In genomic region chr5:31294964-31295605, GRCm38 (mm10) we compare ENCODE assay signal across 7 mouse cellular contexts. TPM values are rescaled to one million over a fixed set of nuclear protein-coding genes. Genes with fewer than 3 reads are reported as not detected.
DNase-seq lines count a peak whose midpoint lies in the region; ATAC-seq and TF ChIP-seq lines count a peak whose summit lies in the region.

No protein-coding gene starts in this region.

- no peaks in the 10 kb centered on the region for H3K9me3 ChIP-seq in lung, embryonic 15.5 days
- no peaks in the 10 kb centered on the region for H3K9me3 ChIP-seq in forebrain, postnatal 0 days (ENCODE audit: low read length)
- H3K9me3 ChIP-seq in liver, embryonic 16.5 days (replicated peaks; ENCODE audit: control insufficient read depth, low read length), result no peaks in the 10 kb centered on the region

- ATAC-seq in lung, embryonic 15.5 days (ENCODE audit: borderline replicate concordance, extremely low read depth, low FRiP score, low TSS enrichment), result peak; percentile 34
- ATAC-seq in forebrain, postnatal 0 days, result peak; percentile 30
- no peak for ATAC-seq in liver, embryonic 16.5 days (ENCODE audit: low read depth)
- ATAC-seq in monocyte, adult 5-6 weeks (replicated peaks; ENCODE audit: insufficient number of reproducible peaks, low FRiP score, low TSS enrichment, poor library complexity, severe bottlenecking), result no peak

- H3K27me3 ChIP-seq in lung, embryonic 15.5 days, result no peaks in the 10 kb centered on the region
- H3K27me3 ChIP-seq in forebrain, postnatal 0 days (ENCODE audit: insufficient read depth, low read length), result no peaks in the 10 kb centered on the region
- peaks cover 28% of the 10 kb centered on the region for H3K27me3 ChIP-seq in liver, embryonic 16.5 days (ENCODE audit: control insufficient read depth, insufficient read depth, low read depth, low read length)

- no peaks in the 10 kb centered on the region for H3K36me3 ChIP-seq in lung, embryonic 15.5 days
- H3K36me3 ChIP-seq in forebrain, postnatal 0 days (ENCODE audit: insufficient read depth), result peaks cover 13% of the 10 kb centered on the region
- H3K36me3 ChIP-seq in liver, embryonic 16.5 days (ENCODE audit: control insufficient read depth, insufficient read depth), result no peaks in the 10 kb centered on the region

- H3K9ac ChIP-seq in lung, embryonic 15.5 days, result peak overlapping the region; percentile 78
- H3K9ac ChIP-seq in forebrain, postnatal 0 days, result peak overlapping the region; percentile 93
- H3K9ac ChIP-seq in liver, embryonic 16.5 days (ENCODE audit: low read depth, low read length), result peak overlapping the region; percentile 43

- no peak for TF ChIP-seq CTCF in forebrain, postnatal 0 days (IDR thresholded peaks at IDR 0.05; ENCODE audit: low read depth)

- H3K4me3 ChIP-seq in lung, embryonic 15.5 days, result peak overlapping the region; percentile 80
- peak overlapping the region; percentile 88 for H3K4me3 ChIP-seq in forebrain, postnatal 0 days (ENCODE audit: low read depth, low read length)
- H3K4me3 ChIP-seq in liver, embryonic 16.5 days (ENCODE audit: low read depth, low read length), result peak overlapping the region; percentile 59

- H3K4me1 ChIP-seq in lung, embryonic 15.5 days, result peaks cover 24% of the 10 kb centered on the region
- 0 out of 2 replicates have a peak, but pooled peaks cover 12% of the 10 kb centered on the region for H3K4me1 ChIP-seq in forebrain, postnatal 0 days (ENCODE audit: insufficient read depth)
- H3K4me1 ChIP-seq in liver, embryonic 16.5 days (ENCODE audit: control insufficient read depth, low read depth, low read length), result peaks cover 14% of the 10 kb centered on the region

- H3K4me2 ChIP-seq in lung, embryonic 15.5 days, result peak overlapping the region; percentile 86
- peak overlapping the region; percentile 94 for H3K4me2 ChIP-seq in forebrain, postnatal 0 days (ENCODE audit: low read depth)
- peak overlapping the region; percentile 69 for H3K4me2 ChIP-seq in liver, embryonic 16.5 days (ENCODE audit: low read depth, low read length)

- DNase-seq in lung, postnatal 36 days, result no peak
- peak; percentile 44 for DNase-seq in cerebellum, adult 9-10 months
- no peak for DNase-seq in forebrain, postnatal 0 days
- no peak for DNase-seq in frontal cortex, postnatal 36 days (ENCODE audit: low spot score in 2 of 2)

- H3K27ac ChIP-seq in lung, embryonic 15.5 days, result peak overlapping the region; percentile 25
- H3K27ac ChIP-seq in forebrain, postnatal 0 days (ENCODE audit: low read depth, low read length), result peak overlapping the region; percentile 82
- H3K27ac ChIP-seq in liver, embryonic 16.5 days (ENCODE audit: low read length), result no peak overlapping the region

- WGBS in lung, embryonic 15.5 days, result 3% methylated on average over 29 of the region's 29 CpGs
- WGBS in forebrain, postnatal 0 days, result 4% methylated on average over 28 of the region's 29 CpGs
- WGBS in liver, embryonic 16.5 days (ENCODE audit: insufficient replicate concordance), result 14% methylated on average over 29 of the region's 29 CpGs

RNA-seq across cellular contexts. Expression of gene Fndc4, which starts 0.8 kb away (rescaled TPM):
- 51.5 and 54.8 TPM in 2 replicates for polyA plus RNA-seq in lung, embryonic 15.5 days (2015; fragmentation: Nextera tagmentation; extraction: Ambion mirVana)
- total RNA-seq in forebrain, postnatal 0 days (2014; rRNA removed), result 156 and 201 TPM in 2 replicates
- polyA plus RNA-seq in forebrain, postnatal 0 days (2015; fragmentation: Nextera tagmentation; extraction: Ambion mirVana), result 108 and 111 TPM in 2 replicates
- polyA plus RNA-seq in liver, embryonic 16.5 days (2015; fragmentation: Nextera tagmentation; extraction: Ambion mirVana), result 4.0 and 5.2 TPM in 2 replicates
- 2.0 to 10.6 TPM (median 2.2 TPM) in 3 replicates for total RNA-seq in monocyte, adult 5-6 weeks (2017)

RNA-seq across cellular contexts. Expression of gene Gckr, which starts 2.2 kb away (rescaled TPM):
- 0.07 and 0.16 TPM in 2 replicates for polyA plus RNA-seq in lung, embryonic 15.5 days (2015; fragmentation: Nextera tagmentation; extraction: Ambion mirVana)
- 0.05 and 1.5 TPM in 2 replicates for total RNA-seq in forebrain, postnatal 0 days (2014; rRNA removed)
- polyA plus RNA-seq in forebrain, postnatal 0 days (2015; fragmentation: Nextera tagmentation; extraction: Ambion mirVana), result 0.23 and 0.54 TPM in 2 replicates
- polyA plus RNA-seq in liver, embryonic 16.5 days (2015; fragmentation: Nextera tagmentation; extraction: Ambion mirVana), result 31.1 and 39.4 TPM in 2 replicates
- not detected in 3 replicates for total RNA-seq in monocyte, adult 5-6 weeks (2017)

RNA-seq across cellular contexts. Expression of gene Ift172, which starts 4.2 kb away (rescaled TPM):
- polyA plus RNA-seq in lung, embryonic 15.5 days (2015; fragmentation: Nextera tagmentation; extraction: Ambion mirVana), result 33.8 and 37.2 TPM in 2 replicates
- 31.1 and 42.6 TPM in 2 replicates for total RNA-seq in forebrain, postnatal 0 days (2014; rRNA removed)
- 9.9 and 12.8 TPM in 2 replicates for polyA plus RNA-seq in forebrain, postnatal 0 days (2015; fragmentation: Nextera tagmentation; extraction: Ambion mirVana)
- 4.5 and 5.1 TPM in 2 replicates for polyA plus RNA-seq in liver, embryonic 16.5 days (2015; fragmentation: Nextera tagmentation; extraction: Ambion mirVana)
- total RNA-seq in monocyte, adult 5-6 weeks (2017), result 18.6 to 39.4 TPM (median 21.2 TPM) in 3 replicates

RNA-seq across cellular contexts. Expression of gene Krtcap3, which starts 43.6 kb away (rescaled TPM):
- polyA plus RNA-seq in lung, embryonic 15.5 days (2015; fragmentation: Nextera tagmentation; extraction: Ambion mirVana), result 36.4 and 37.9 TPM in 2 replicates
- 2.6 and 8.6 TPM in 2 replicates for total RNA-seq in forebrain, postnatal 0 days (2014; rRNA removed)
- 2.2 and 2.5 TPM in 2 replicates for polyA plus RNA-seq in forebrain, postnatal 0 days (2015; fragmentation: Nextera tagmentation; extraction: Ambion mirVana)
- 4.8 and 4.9 TPM in 2 replicates for polyA plus RNA-seq in liver, embryonic 16.5 days (2015; fragmentation: Nextera tagmentation; extraction: Ambion mirVana)
- 2.5 to 14.9 TPM (median 12.9 TPM) in 3 replicates for total RNA-seq in monocyte, adult 5-6 weeks (2017)

RNA-seq across cellular contexts. Expression of gene Gm9970, which starts 54.1 kb away (rescaled TPM):
- polyA plus RNA-seq in lung, embryonic 15.5 days (2015; fragmentation: Nextera tagmentation; extraction: Ambion mirVana), result 0.40 and 0.64 TPM in 2 replicates
- total RNA-seq in forebrain, postnatal 0 days (2014; rRNA removed), result 0.62 and 0.92 TPM in 2 replicates
- 0.29 and 0.51 TPM in 2 replicates for polyA plus RNA-seq in forebrain, postnatal 0 days (2015; fragmentation: Nextera tagmentation; extraction: Ambion mirVana)
- not detected in 2 replicates for polyA plus RNA-seq in liver, embryonic 16.5 days (2015; fragmentation: Nextera tagmentation; extraction: Ambion mirVana)
- total RNA-seq in monocyte, adult 5-6 weeks (2017), result not detected in 3 replicates

Comparison
In these comparisons a context has a peak if more than half of its experiments do, and no peak if none do; other contexts are left out.
1. ATAC-seq: peak in lung, embryonic 15.5 days (single experiment) and forebrain, postnatal 0 days (single experiment); none in liver, embryonic 16.5 days (single experiment) and monocyte, adult 5-6 weeks (single experiment).
2. H3K9ac ChIP-seq: peak in every context shown above with its lines; median percentile 93 in forebrain, postnatal 0 days; 78 in lung, embryonic 15.5 days; 43 in liver, embryonic 16.5 days.
3. RNA of gene Gckr, which starts 2.2 kb away (polyA plus RNA-seq): 31.1 to 39.4 TPM in liver, embryonic 16.5 days; 0.23 to 0.54 TPM in forebrain, postnatal 0 days and 0.07 to 0.16 TPM in lung, embryonic 15.5 days; every median in the first group is over 10 times any median in the second.
4. Peak in every context shown above with its lines, with median percentiles within 50 percentile points of each other: H3K4me2 ChIP-seq and H3K4me3 ChIP-seq.